Mouse (Mus musculus) MEL (cell line): Measurements from ENCODE around the gene Med24.

Source experiments
- EP300 ChIP-seq, 2 experiments: IDR thresholded peaks; 2 replicates each; pipeline ENCODE4 v1.6.1; 2011; ENCODE audit warnings: improper control_type of control experiment in 2 of 2, low read length in 2 of 2, low read depth in 1 of 2, mild to moderate bottlenecking in 1 of 2
- MAFK ChIP-seq: IDR thresholded peaks from 2 replicates; pipeline ENCODE4 v1.6.1; 2011; ENCODE audit warnings: low read depth, mild to moderate bottlenecking, low read length, improper control_type of control experiment, borderline replicate concordance
- TAL1 ChIP-seq: IDR thresholded peaks from 2 replicates; pipeline ENCODE4 v1.6.1; 2012; ENCODE audit warnings: mild to moderate bottlenecking, inconsistent platforms, low read length, moderate library complexity, mixed read lengths

- TF ChIP-seq MAFK, result no peak
- no peak for TF ChIP-seq EP300 (IDR thresholded peaks at IDR 0.05; ENCODE audit: low read depth in 1 of 2, low read length in 2 of 2)
- no peak for TF ChIP-seq TAL1
These were observed 29.3 kb downstream of the Med24 start for GRCm38 (mm10) chr11:98699911-98700310.
